Mouse (Mus musculus): ENCODE results near the gene Myo1b. TPM values are rescaled to one million over a fixed set of nuclear protein-coding genes. Genes with fewer than 3 reads are reported as not detected.
A peak's percentile ranks its signal among the peaks of the same experiment; 100 is the strongest.

The Myo1b gene
- polyA plus RNA-seq, 2 experiments, result 53.5 to 107 TPM

DNA sequence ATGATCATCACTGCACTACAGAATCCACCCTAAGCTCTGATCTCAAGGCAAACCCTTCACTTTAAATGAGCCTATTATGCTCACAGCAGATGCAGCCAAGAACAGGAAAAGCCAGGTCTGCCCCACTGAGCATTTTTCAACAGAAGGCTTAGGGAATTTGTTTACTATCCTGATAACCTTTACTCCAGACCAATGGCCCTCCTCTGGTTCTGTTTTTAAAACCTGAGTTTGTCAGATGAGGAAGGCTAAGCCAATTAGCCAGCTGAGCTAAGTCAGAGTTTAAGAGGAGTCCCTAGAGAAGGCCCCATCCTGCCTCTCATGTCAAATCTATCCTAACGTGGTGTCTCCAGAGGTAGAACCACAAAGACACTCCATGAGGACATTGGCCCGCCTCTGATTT, 19.1 kb upstream of the Myo1b start:
- no peak for TF ChIP-seq POLR2A (IDR thresholded peaks at IDR 0.05; ENCODE audit: borderline replicate concordance, extremely low read depth, insufficient read depth, insufficient read length)
- H3K27me3 ChIP-seq (ENCODE audit: control insufficient read depth, insufficient read depth, low read length), result no peaks in the 10 kb centered on the region
- H3K27ac ChIP-seq (replicated peaks; ENCODE audit: low read depth, low read length), result no peak overlapping the region
- H3K36me3 ChIP-seq (ENCODE audit: control insufficient read depth, insufficient read depth, low read length), result no peaks in the 10 kb centered on the region
- peaks cover 8% of the 10 kb centered on the region; the same call in 1 of the 2 replicates for H3K4me1 ChIP-seq (ENCODE audit: control insufficient read depth, insufficient read depth, low read length)
- no peak overlapping the region for H3K4me3 ChIP-seq (replicated peaks; ENCODE audit: low read length)
- no peaks in the 10 kb centered on the region for H3K9me3 ChIP-seq (ENCODE audit: control insufficient read depth, low read length)
- no peak for ATAC-seq (ENCODE audit: low FRiP score, low read depth)
- H3K9ac ChIP-seq (ENCODE audit: low read depth, low read length, severe bottlenecking), result no peak overlapping the region
- no peak overlapping the region for H3K4me2 ChIP-seq (replicated peaks; ENCODE audit: low read depth, low read length, severe bottlenecking)
- 67% methylated on average over 2 of the region's 2 CpGs for WGBS
- no peak for DNase-seq (ENCODE audit: low spot score)

DNA sequence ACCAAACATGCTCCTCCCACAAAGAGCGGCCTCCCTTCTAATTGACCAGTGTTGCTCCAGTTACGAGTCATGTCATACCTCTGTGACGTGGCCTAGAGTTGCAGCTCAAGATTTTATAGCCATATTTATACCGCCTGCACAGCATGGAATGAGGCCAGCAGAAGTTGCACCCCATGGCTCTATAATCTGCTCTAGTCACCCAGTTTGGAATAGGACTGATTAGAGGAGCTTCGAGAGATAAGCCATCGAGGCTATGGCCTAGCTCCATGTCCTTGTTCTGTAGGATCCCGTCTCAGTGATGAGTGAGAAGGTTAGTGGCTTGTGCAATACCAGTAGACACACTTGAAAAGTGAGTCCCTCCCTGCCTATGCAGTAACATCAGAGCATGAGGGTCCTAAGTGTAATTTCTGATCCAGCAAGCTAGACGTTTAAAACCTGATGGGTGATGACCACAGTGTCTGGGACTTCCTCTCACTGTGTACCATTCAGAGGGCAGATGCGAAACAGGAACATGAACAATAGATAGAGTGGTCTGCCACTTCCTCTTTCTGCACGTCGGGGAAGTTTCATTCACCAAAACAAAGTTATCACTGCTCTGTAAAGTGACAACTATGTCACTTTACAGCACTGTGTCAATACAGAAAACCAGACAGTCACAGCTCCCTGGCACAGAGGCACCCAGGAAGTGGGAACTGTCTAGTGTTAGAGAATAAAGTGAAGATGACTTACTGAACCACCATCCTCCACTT, 18.5 kb upstream of the Myo1b start:
- H3K27me3 ChIP-seq (ENCODE audit: control insufficient read depth, insufficient read depth, low read length), result no peaks in the 10 kb centered on the region
- WGBS, result 69% methylated on average over 11 of the region's 11 CpGs
- H3K4me1 ChIP-seq (ENCODE audit: control insufficient read depth, insufficient read depth, low read length), result peaks cover 8% of the 10 kb centered on the region; the same call in 1 of the 2 replicates
- no peaks in the 10 kb centered on the region for H3K9me3 ChIP-seq (ENCODE audit: control insufficient read depth, low read length)
- no peak for TF ChIP-seq POLR2A (IDR thresholded peaks at IDR 0.05; ENCODE audit: borderline replicate concordance, extremely low read depth, insufficient read depth, insufficient read length)
- ATAC-seq (ENCODE audit: low FRiP score, low read depth) (no peak), DNase-seq (ENCODE audit: low spot score) (no peak)
- no peak overlapping the region for H3K9ac ChIP-seq (ENCODE audit: low read depth, low read length, severe bottlenecking)
- H3K4me2 ChIP-seq (replicated peaks; ENCODE audit: low read depth, low read length, severe bottlenecking), result no peak overlapping the region
- H3K36me3 ChIP-seq (ENCODE audit: control insufficient read depth, insufficient read depth, low read length), result no peaks in the 10 kb centered on the region
- H3K27ac ChIP-seq (replicated peaks; ENCODE audit: low read depth, low read length), result no peak overlapping the region
- H3K4me3 ChIP-seq (replicated peaks; ENCODE audit: low read length), result no peak overlapping the region

DNA sequence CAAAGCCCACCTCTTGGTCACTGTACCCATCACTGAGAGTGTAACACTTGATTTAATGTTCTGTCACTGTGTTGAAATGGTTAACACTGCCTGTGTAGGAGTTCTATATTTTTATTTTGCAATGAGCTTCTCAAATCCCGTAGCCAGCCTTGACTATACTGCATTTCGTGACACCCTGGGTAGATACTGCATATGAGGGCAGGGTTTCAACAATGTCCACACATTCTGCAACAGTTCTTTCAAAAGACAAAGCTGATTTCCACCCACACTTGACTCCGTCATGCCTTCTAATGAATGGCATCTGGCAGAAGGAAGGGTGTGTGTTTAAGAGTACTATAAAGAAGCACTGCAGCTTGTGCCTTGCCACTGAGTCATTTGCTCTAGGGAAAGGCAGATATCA, 17.0 kb upstream of the Myo1b start:
- H3K27me3 ChIP-seq (ENCODE audit: control insufficient read depth, insufficient read depth, low read length), result no peaks in the 10 kb centered on the region
- H3K9ac ChIP-seq (ENCODE audit: low read depth, low read length, severe bottlenecking), result no peak overlapping the region
- H3K36me3 ChIP-seq (ENCODE audit: control insufficient read depth, insufficient read depth, low read length), result no peaks in the 10 kb centered on the region
- no peak for TF ChIP-seq POLR2A (IDR thresholded peaks at IDR 0.05; ENCODE audit: borderline replicate concordance, extremely low read depth, insufficient read depth, insufficient read length)
- H3K9me3 ChIP-seq (ENCODE audit: control insufficient read depth, low read length), result no peaks in the 10 kb centered on the region
- no peak for DNase-seq (ENCODE audit: low spot score)
- no peak overlapping the region for H3K4me2 ChIP-seq (replicated peaks; ENCODE audit: low read depth, low read length, severe bottlenecking)
- ATAC-seq (ENCODE audit: low FRiP score, low read depth), result no peak
- no peak overlapping the region for H3K4me3 ChIP-seq (replicated peaks; ENCODE audit: low read length)
- no peak overlapping the region for H3K27ac ChIP-seq (replicated peaks; ENCODE audit: low read depth, low read length)
- H3K4me1 ChIP-seq (ENCODE audit: control insufficient read depth, insufficient read depth, low read length), result peaks cover 8% of the 10 kb centered on the region; the same call in 1 of the 2 replicates
- WGBS, result 71% methylated on average over 3 of the region's 3 CpGs

DNA sequence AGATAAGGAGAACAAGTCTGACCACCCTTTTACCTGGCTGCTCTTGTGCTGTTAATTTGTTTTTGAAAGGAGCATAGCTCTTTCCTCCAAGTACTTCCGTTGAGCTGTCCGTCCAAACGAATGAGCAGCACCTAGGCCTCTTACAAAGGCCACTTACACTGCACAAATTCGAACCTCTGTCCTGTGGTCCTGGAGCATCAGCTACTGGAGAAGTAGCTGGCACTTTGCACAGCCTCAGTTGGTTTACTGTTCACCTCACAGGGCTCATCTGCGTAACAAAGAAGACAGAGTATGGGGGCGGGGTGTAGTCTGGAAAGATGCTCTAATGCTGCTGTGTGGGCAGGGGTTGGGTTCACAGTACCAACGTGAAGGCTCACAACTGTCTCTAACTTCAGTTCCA, 15.7 kb upstream of the Myo1b start:
- no peak for TF ChIP-seq POLR2A (IDR thresholded peaks at IDR 0.05; ENCODE audit: borderline replicate concordance, extremely low read depth, insufficient read depth, insufficient read length)
- Histone ChIP-seq H3K4me2 (replicated peaks; ENCODE audit: low read depth, low read length, severe bottlenecking) (no peak overlapping the region), H3K4me3 (replicated peaks; ENCODE audit: low read length) (no peak overlapping the region), H3K27me3 (ENCODE audit: control insufficient read depth, insufficient read depth, low read length) (no peaks in the 10 kb centered on the region), H3K9me3 (ENCODE audit: control insufficient read depth, low read length) (no peaks in the 10 kb centered on the region), H3K27ac (replicated peaks; ENCODE audit: low read depth, low read length) (no peak overlapping the region), H3K9ac (ENCODE audit: low read depth, low read length, severe bottlenecking) (no peak overlapping the region), H3K4me1 (ENCODE audit: control insufficient read depth, insufficient read depth, low read length) (peaks cover 8% of the 10 kb centered on the region; the same call in 1 of the 2 replicates), H3K36me3 (ENCODE audit: control insufficient read depth, insufficient read depth, low read length) (no peaks in the 10 kb centered on the region)
- 67% methylated on average over 7 of the region's 7 CpGs for WGBS
- DNase-seq (ENCODE audit: low spot score), result no peak
- no peak for ATAC-seq (ENCODE audit: low FRiP score, low read depth)

DNA sequence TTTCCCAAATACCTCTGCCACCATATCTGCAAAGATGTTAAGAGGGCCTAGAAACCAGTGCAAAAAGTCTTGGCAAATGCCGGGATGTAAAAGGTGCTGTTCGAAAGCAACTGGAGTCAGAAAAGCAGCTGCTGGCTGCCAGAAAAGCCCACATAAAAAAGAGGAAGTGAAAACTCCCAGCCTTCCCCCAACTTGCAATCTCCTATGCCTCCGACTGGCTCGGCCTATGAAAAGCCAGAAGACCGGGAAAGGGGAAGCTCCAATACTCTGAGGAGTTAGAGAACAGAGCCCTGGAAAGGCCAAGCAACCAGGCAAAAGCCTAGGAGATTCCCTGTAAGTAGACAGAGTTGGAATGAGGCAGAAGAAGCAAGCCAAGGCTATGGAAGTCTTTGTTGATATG, 14.7 kb upstream of the Myo1b start:
- no peak overlapping the region for H3K4me3 ChIP-seq (replicated peaks; ENCODE audit: low read length)
- H3K9ac ChIP-seq (ENCODE audit: low read depth, low read length, severe bottlenecking), result no peak overlapping the region
- DNase-seq (ENCODE audit: low spot score) (peak; percentile 27), ATAC-seq (ENCODE audit: low FRiP score, low read depth) (no peak)
- no peaks in the 10 kb centered on the region for H3K27me3 ChIP-seq (ENCODE audit: control insufficient read depth, insufficient read depth, low read length)
- no peak for TF ChIP-seq POLR2A (IDR thresholded peaks at IDR 0.05; ENCODE audit: borderline replicate concordance, extremely low read depth, insufficient read depth, insufficient read length)
- 24% methylated on average over 5 of the region's 5 CpGs for WGBS
- H3K27ac ChIP-seq (replicated peaks; ENCODE audit: low read depth, low read length), result peak overlapping the region; percentile 55; the same call in 1 of the 2 replicates
- H3K4me2 ChIP-seq (replicated peaks; ENCODE audit: low read depth, low read length, severe bottlenecking), result no peak overlapping the region
- no peaks in the 10 kb centered on the region for H3K36me3 ChIP-seq (ENCODE audit: control insufficient read depth, insufficient read depth, low read length)
- H3K9me3 ChIP-seq (ENCODE audit: control insufficient read depth, low read length), result no peaks in the 10 kb centered on the region
- peaks cover 8% of the 10 kb centered on the region; the same call in 1 of the 2 replicates for H3K4me1 ChIP-seq (ENCODE audit: control insufficient read depth, insufficient read depth, low read length)

Measured in limb, embryonic 14.5 days (tissue).